Mouse (Mus musculus) heart, embryonic 16.5 days (tissue): ENCODE results near the gene Klc1. TPM values are rescaled to one million over a fixed set of nuclear protein-coding genes. Genes with fewer than 3 reads are reported as not detected.
A peak's percentile ranks its signal among the peaks of the same experiment; 100 is the strongest.

Experiments
- ATAC-seq: fragments of 200-750 bp; cut with Nextera tagmentation; replicated peaks from 2 replicates; pipeline ENCODE4 v1.8.0; 2017; ENCODE audit warnings: moderate number of reproducible peaks; ENCODE audit not compliant: insufficient read depth, low FRiP score; ENCODE audit errors: extremely low read depth
- H3K27ac ChIP-seq: fragments of 300-500 bp; sonication (generic); 2 replicates; pipeline ENCODE4 v1.5.1; 2014; ENCODE audit warnings: mild to moderate bottlenecking, low read length, control low read depth, moderate library complexity
- H3K27me3 ChIP-seq: fragments of 300-500 bp; sonication (generic); 2 replicates; pipeline ENCODE4 v1.6.1; 2014; ENCODE audit warnings: low read length, mixed read lengths; ENCODE audit not compliant: control insufficient read depth, insufficient read depth
- H3K36me3 ChIP-seq: fragments of 300-500 bp; sonication (generic); 2 replicates; pipeline ENCODE4 v1.6.1; 2014; ENCODE audit not compliant: control insufficient read depth, insufficient read depth
- H3K4me1 ChIP-seq: fragments of 300-500 bp; sonication (generic); 2 replicates; pipeline ENCODE4 v1.6.1; 2014; ENCODE audit warnings: low read length, mixed read lengths; ENCODE audit not compliant: control insufficient read depth, insufficient read depth
- H3K4me2 ChIP-seq: fragments of 300-500 bp; sonication (generic); 2 replicates; pipeline ENCODE4 v1.6.1; 2014; ENCODE audit warnings: low read depth, mild to moderate bottlenecking, control low read depth, low read length
- H3K4me3 ChIP-seq: fragments of 300-500 bp; sonication (generic); 2 replicates; pipeline ENCODE4 v1.5.1; 2014; ENCODE audit warnings: mild to moderate bottlenecking, control low read depth, low read length
- H3K9ac ChIP-seq: fragments of 300-500 bp; sonication (generic); 2 replicates; pipeline ENCODE4 v1.6.1; 2014; ENCODE audit warnings: low read length, control low read depth
- H3K9me3 ChIP-seq: fragments of 300-500 bp; sonication (generic); replicated peaks from 2 replicates; pipeline ENCODE4 v1.6.1; 2016; ENCODE audit warnings: low read length; ENCODE audit not compliant: control insufficient read depth
- WGBS: fragments of 180-500 bp; shearing (Covaris S2); extraction: QIAGEN DNeasy Blood & Tissue Kit; methylation state at CpG from one replicate; pipeline ENCODE4 v1.1.7; 2014; 5-methylcytosine and 5-hydroxymethylcytosine counted together
- polyA plus RNA-seq: library from polyadenylated mRNA; unstranded; fragments of >200 nt; fragmentation: Nextera tagmentation; extraction: Ambion mirVana; gene quantifications from 2 replicates; pipeline ENCODE4 v1.2.1, GENCODE M21; 2015

Klc1 gene
- polyA plus RNA-seq, 1 experiment from 2014 or later, result 134 TPM

DNA sequence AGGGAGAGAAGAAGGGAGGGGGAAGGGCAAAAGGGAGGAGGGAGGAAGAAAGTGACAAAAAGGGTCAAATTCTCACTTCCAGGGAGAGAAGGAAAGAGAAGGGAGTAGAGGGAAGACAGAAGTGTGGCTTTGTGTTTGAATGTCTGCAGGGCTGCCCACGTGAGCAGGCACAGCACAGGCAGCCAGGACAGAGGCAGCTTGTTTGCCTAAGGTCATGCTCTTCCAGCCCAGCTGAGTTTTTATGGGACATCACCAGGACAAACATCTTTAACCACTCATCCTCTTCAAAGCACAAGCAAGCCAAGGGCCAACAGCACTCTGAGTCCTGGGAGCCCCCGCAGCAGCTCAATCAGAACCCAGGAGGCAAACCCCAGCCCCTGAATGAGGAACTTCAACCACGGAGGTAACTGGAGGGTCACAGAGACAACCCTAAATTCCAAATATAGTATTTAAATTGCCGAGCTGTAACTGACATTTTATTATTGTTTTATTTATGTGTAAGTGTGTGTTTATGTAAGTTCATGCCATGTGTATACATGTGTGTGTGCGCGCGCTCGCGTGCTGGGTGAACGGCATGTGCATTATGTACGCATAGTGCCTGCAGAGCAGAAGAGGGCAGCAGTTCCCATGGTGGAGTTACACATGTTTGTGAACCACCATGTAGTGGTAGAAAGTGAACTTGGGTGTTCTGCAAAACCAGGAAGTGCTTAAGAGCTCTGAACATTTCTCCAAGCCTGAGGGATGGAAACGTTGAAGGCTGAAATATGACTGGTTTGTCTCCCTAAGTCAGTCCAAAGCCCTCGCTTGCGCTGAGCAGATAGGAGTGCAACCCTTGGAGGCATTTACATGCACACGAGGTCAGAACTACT, 84.2 kb downstream of the Klc1 start:
- ATAC-seq, result no peak
- WGBS, result 83% methylated on average over 15 of the region's 15 CpGs

DNA sequence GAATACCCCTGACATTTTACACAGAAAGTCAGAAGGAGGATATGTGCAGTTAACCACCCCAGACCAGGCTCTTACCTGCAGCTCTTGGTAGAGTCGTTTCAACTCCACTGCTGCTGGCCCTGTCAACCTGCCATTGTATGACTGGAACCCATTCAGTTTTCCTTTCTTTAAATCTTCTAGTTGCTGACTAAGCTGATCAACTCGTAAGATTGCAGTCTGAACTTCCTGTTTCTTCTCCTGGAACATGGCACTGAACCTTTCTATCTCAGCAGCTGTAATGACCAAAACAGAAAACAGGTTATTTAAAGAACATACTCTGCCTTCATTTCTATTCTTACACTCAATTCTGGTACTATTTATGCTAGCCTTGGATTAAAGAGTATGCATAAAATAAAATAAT, 84.8 kb downstream of the Klc1 start:
- no peak for ATAC-seq
- H3K27me3 ChIP-seq, result no peaks in the 10 kb centered on the region
- H3K9me3 ChIP-seq, result no peaks in the 10 kb centered on the region
- H3K4me2 ChIP-seq, result no peak overlapping the region
- H3K27ac ChIP-seq, result no peak overlapping the region
- H3K9ac ChIP-seq, result no peak overlapping the region
- H3K4me1 ChIP-seq, result peaks cover 4% of the 10 kb centered on the region; the same call in 1 of the 2 replicates
- peaks cover 8% of the 10 kb centered on the region; the same call in 1 of the 2 replicates for H3K36me3 ChIP-seq
- 47% methylated on average over 2 of the region's 2 CpGs for WGBS
- H3K4me3 ChIP-seq, result no peak overlapping the region

More for the DNA sequence above, 84.2 kb downstream of the Klc1 start:
- Histone ChIP-seq H3K4me3 (no peak overlapping the region), H3K27me3 (no peaks in the 10 kb centered on the region), H3K4me1 (no peaks in the 10 kb centered on the region; the same call in 1 of the 2 replicates), H3K9ac (no peak overlapping the region), H3K36me3 (peaks cover 8% of the 10 kb centered on the region; the same call in 1 of the 2 replicates), H3K4me2 (no peak overlapping the region), H3K9me3 (no peaks in the 10 kb centered on the region), H3K27ac (no peak overlapping the region)

- ATAC-seq, result no peak
- H3K4me2 ChIP-seq, result no peak overlapping the region
- H3K9me3 ChIP-seq, result no peaks in the 10 kb centered on the region
- no peak overlapping the region for H3K9ac ChIP-seq
- H3K27me3 ChIP-seq, result no peaks in the 10 kb centered on the region
- peaks cover 5% of the 10 kb centered on the region; the same call in 1 of the 2 replicates for H3K4me1 ChIP-seq
- no peak overlapping the region for H3K27ac ChIP-seq
- no peak overlapping the region for H3K4me3 ChIP-seq
- peaks cover 3% of the 10 kb centered on the region; the same call in 1 of the 2 replicates for H3K36me3 ChIP-seq
- WGBS, result 90% methylated on average over 4 of the region's 4 CpGs
Observed at GRCm38 (mm10) chr12:111845953-111846352, 87.3 kb downstream of the Klc1 start.

- H3K27ac ChIP-seq, result no peak overlapping the region
- peaks cover 5% of the 10 kb centered on the region; the same call in 1 of the 2 replicates for H3K4me1 ChIP-seq
- no peaks in the 10 kb centered on the region for H3K9me3 ChIP-seq
- ATAC-seq, result no peak
- H3K9ac ChIP-seq, result no peak overlapping the region
- no peak overlapping the region for H3K4me2 ChIP-seq
- no peaks in the 10 kb centered on the region for H3K27me3 ChIP-seq
- H3K4me3 ChIP-seq, result no peak overlapping the region
- peaks cover 3% of the 10 kb centered on the region; the same call in 1 of the 2 replicates for H3K36me3 ChIP-seq
- WGBS, result 86% methylated on average over 10 of the region's 10 CpGs
Observed at GRCm38 (mm10) chr12:111846815-111847214, 88.2 kb downstream of the Klc1 start.

DNA sequence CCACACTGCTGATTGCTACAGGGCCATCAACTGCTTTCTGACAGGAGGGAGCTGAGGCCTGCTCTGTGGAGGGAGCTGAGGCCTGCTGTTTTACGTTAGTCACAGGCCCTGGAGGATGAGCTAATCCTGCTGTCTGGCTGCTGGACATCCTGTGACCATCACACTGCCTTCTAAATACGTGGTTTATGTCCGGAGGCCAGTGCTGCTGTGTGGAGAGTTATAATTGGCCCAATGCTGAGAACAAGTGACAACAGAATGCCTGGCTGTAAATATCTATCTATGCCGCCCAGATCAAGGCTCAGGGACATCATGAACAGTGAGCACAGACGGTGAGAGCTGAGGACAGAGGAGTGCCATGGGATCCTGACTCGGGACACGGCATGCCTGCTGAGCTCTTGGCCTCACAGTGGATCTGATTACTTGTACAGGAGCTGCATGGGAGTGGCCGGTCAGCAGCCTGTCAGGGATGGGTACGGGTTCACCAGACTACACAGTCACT, 89.7 kb downstream of the Klc1 start:
- Histone ChIP-seq H3K9ac (no peak overlapping the region), H3K36me3 (no peaks in the 10 kb centered on the region), H3K4me3 (no peak overlapping the region), H3K4me2 (no peak overlapping the region), H3K27ac (peak overlapping the region; percentile 39; the same call in 1 of the 2 replicates), H3K9me3 (no peaks in the 10 kb centered on the region), H3K4me1 (peaks cover 10% of the 10 kb centered on the region), H3K27me3 (no peaks in the 10 kb centered on the region)
- 0 out of 2 replicates have a peak, but pooled peaks have one; percentile 23 for ATAC-seq
- WGBS, result 39% methylated on average over 9 of the region's 9 CpGs

DNA sequence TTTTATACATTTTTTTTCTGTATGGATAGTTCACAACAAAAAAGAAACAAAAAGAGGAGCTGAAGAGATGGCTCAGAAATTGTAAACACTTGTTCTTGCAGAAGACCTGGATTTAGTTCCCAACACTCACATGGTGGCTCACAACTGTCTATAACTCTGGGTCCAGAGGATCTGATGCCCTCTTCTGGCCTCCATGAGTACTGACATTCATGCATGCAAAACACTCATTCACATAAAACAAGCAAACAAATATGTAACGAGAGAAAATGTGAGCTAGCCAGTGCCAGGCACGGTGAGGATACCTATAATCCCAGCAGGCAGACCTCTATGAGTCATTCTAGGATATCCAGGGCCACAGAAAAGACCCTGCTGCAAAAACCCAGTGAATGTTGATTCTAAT, 92.6 kb downstream of the Klc1 start:
- peaks cover 3% of the 10 kb centered on the region; the same call in 1 of the 2 replicates for H3K36me3 ChIP-seq
- no peaks in the 10 kb centered on the region for H3K9me3 ChIP-seq
- H3K27ac ChIP-seq, result 0 out of 2 replicates have a peak overlapping the region, but pooled peaks have one; percentile 46
- WGBS, result 58% methylated on average over 2 of the region's 2 CpGs
- no peaks in the 10 kb centered on the region for H3K27me3 ChIP-seq
- H3K4me3 ChIP-seq, result no peak overlapping the region
- no peak overlapping the region for H3K9ac ChIP-seq
- ATAC-seq, result no peak
- H3K4me2 ChIP-seq, result no peak overlapping the region
- H3K4me1 ChIP-seq, result peaks cover 11% of the 10 kb centered on the region

DNA sequence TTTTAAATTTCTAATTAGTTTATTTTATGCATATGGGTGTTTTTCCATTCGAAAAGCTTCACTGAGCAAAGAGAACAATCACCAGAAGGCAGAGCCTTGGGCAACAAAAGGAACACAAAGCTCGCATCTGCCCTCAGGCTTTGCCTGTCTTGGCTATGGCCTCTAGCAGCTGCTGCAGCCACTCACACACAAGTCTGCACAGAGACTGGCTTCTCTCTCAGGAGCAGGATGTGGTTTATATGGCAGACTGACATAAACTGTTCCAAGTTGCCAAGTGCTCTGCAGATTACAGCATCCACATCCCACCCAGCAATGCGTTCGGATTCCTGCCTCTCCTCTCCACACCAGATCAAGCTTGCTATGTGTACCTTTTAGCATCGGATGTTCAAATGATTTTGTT, 93.1 kb downstream of the Klc1 start:
- Histone ChIP-seq H3K27me3 (no peaks in the 10 kb centered on the region), H3K36me3 (peaks cover 5% of the 10 kb centered on the region; the same call in 1 of the 2 replicates), H3K4me3 (no peak overlapping the region), H3K9ac (no peak overlapping the region), H3K4me1 (peaks cover 11% of the 10 kb centered on the region), H3K27ac (no peak overlapping the region), H3K4me2 (no peak overlapping the region), H3K9me3 (no peaks in the 10 kb centered on the region)
- ATAC-seq, result no peak
- WGBS, result 75% methylated on average over 5 of the region's 5 CpGs

- Histone ChIP-seq H3K4me1 (peaks cover 11% of the 10 kb centered on the region), H3K27ac (no peak overlapping the region), H3K4me2 (no peak overlapping the region), H3K9ac (no peak overlapping the region), H3K4me3 (no peak overlapping the region), H3K9me3 (no peaks in the 10 kb centered on the region), H3K36me3 (peaks cover 5% of the 10 kb centered on the region; the same call in 1 of the 2 replicates), H3K27me3 (no peaks in the 10 kb centered on the region)
- peak; percentile 59; the same call in 1 of the 2 replicates for ATAC-seq
- 50% methylated on average over 10 of the region's 10 CpGs for WGBS
Observed at GRCm38 (mm10) chr12:111853011-111853436, 94.4 kb downstream of the Klc1 start.

- ATAC-seq, result no peak
- H3K9me3 ChIP-seq, result no peaks in the 10 kb centered on the region
- 69% methylated on average over 4 of the region's 4 CpGs for WGBS
Observed at GRCm38 (mm10) chr12:111853546-111853945, 94.9 kb downstream of the Klc1 start.

More at GRCm38 (mm10) chr12:111853546-111853945, 94.9 kb downstream of the Klc1 start:
- Histone ChIP-seq H3K9ac (no peak overlapping the region), H3K27ac (peak overlapping the region; percentile 50), H3K27me3 (no peaks in the 10 kb centered on the region), H3K36me3 (peaks cover 5% of the 10 kb centered on the region; the same call in 1 of the 2 replicates), H3K4me2 (no peak overlapping the region), H3K4me3 (no peak overlapping the region), H3K4me1 (peaks cover 7% of the 10 kb centered on the region)
